Mouse (Mus musculus): ENCODE data around the gene Cyfip2. TPM values are rescaled to one million over a fixed set of nuclear protein-coding genes. Genes with fewer than 3 reads are reported as not detected.

Cyfip2 gene
- total RNA-seq, 2 experiments from 2014 or later, result 510 to 532 TPM

DNA sequence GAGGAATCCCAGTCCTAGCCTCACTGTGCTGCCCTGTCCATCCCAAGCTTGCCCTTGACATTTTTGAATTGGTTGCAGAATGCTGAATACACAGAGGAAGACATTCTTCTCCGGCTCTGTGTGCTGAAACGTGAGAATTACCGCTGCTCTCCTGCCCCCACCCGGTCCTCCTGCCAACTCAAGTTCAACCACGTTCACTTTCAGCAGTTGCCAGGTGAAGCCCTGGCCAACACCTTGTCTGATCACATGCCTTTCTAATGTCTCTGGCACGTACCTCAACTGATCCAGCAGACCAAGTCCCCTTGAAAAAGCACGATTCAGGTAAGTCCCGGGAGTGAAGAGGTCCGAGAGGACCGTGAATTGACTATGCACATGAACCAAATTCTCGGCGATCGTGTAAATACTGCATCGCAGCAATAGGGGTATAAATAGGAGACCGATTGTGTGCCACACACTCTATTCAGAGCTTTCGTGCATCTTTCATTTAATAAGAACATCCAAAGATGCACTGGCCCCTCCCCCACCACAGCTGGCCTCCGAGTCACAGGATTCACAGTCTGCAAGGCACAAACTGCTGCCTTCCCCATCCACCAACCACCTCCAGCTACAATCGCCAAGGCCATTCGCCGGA, 3.4 kb downstream of the Cyfip2 start:
- intact Hi-C loops (cut with DNase I), result no loop called here
- peak; percentile 64 to 73 for DNase-seq (ENCODE audit: low spot score in 2 of 2)

GRCm38 (mm10) chr11:46308271-46308974, 4.2 kb downstream of the Cyfip2 start:
- DNase-seq (ENCODE audit: low spot score in 2 of 2), result no peak
- intact Hi-C loops (cut with DNase I), result no loop called here

DNA sequence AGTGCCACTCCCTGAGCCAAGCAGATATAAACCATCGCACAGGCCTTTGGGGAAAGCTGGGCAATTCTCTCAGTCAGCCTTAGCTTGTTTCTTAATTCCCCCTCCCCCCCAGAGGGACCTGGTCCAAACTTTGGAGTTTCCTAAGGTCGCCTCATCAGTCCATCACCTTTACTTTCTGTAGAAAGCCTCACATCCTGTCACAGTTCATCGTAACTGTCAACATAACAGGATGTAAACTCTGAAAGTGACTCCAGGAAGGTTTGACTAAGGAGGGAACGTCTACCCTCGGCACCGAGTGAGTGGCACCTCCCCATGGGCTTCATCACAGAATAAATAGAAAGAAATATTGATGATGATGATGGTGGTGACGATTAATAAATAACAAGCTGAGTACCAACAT, 4.9 kb downstream of the Cyfip2 start:
- intact Hi-C loops (cut with DNase I), result no loop called here
- no peak for DNase-seq (ENCODE audit: low spot score in 2 of 2)

GRCm38 (mm10) chr11:46306776-46307175, 5.9 kb downstream of the Cyfip2 start:
- DNase-seq (ENCODE audit: low spot score in 2 of 2), result peak in 1 of 2 experiments; percentile 48
- intact Hi-C loops (cut with DNase I), result no loop called here

- intact Hi-C loops (cut with DNase I), result no loop called here
- no peak for DNase-seq (ENCODE audit: low spot score in 2 of 2)
These were observed 6.7 kb downstream of the Cyfip2 start for GRCm38 (mm10) chr11:46305881-46306520.

- DNase-seq (ENCODE audit: low spot score in 2 of 2), result no peak
- intact Hi-C loops (cut with DNase I), result no loop called here
These were observed 7.6 kb downstream of the Cyfip2 start for GRCm38 (mm10) chr11:46304864-46305710.

DNA sequence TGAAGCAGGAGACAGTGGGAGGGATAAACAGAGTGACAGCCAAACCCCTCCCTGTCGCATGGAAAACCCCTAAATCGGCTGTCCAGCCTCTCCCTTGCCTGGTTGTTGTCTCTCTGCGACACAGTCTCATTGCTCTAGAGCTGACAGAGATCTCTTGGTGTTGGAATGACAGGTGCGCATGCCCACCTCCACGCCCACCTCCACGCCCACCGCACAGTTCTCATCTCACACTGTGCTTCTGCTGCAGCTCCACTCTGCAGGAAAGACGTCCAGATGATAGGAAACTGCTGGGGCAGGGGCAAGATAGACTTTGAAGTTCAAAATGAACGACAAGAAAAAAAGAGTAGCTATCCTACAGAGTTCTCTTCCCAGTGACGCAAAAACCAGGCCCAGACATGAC, 8.6 kb downstream of the Cyfip2 start:
- no peak for DNase-seq (ENCODE audit: low spot score in 2 of 2)
- intact Hi-C loops (cut with DNase I), result no loop called here

DNA sequence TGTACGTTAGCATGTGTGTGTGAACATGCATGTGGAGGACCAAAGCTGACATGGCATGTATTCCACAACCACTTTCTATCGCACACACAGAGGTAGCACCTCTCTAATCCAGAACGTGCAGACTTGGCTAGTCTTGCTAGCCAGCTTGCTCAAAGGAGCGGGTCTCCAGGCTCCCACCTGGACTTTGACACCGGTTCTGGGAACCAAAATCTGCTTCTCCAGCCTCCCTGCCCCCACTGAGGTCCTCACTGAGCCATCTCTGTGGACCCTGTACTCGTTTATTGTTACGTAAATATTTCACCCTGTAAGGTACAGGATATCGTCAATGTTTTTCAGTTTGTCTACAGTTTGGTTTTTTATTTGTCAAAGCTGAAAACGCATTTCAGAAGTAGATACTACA, 10.2 kb downstream of the Cyfip2 start:
- DNase-seq (ENCODE audit: low spot score in 2 of 2), result no peak
- intact Hi-C loops (cut with DNase I), result no loop called here

- intact Hi-C loops (cut with DNase I), result loop anchor here (1.0 to 2.0 kb wide), 3 partner anchors 13 to 130 kb away; no protein-coding TSS in a partner anchor
- DNase-seq (ENCODE audit: low spot score in 2 of 2), result peak; percentile 54 to 88
These were observed 10.9 kb downstream of the Cyfip2 start for GRCm38 (mm10) chr11:46301579-46302248.

DNA sequence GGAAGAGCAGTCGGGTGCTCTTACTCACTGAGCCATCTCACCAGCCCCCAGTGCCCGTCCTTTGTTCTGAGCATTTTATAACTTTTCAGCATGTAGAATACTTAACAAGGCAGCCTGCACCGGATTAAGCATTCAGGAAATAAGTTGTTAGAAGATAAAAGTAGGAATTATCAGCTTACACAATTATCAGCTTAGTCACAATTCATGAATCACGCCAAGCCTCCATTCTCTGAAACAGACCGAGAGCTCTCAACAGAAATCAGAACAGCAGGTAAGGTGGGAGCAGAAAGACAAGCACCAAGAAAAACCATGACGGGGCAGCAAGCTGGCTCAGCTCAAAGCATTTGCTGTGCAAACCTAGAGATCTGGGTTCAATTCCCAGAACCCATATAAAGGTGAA, 12.8 kb downstream of the Cyfip2 start:
- intact Hi-C loops (cut with DNase I), result loop anchor here (1.0 to 2.0 kb wide), 3 partner anchors 10 to 17 kb away; no protein-coding TSS in a partner anchor

GRCm38 (mm10) chr11:46298889-46299785, 13.5 kb downstream of the Cyfip2 start:
- intact Hi-C loops (cut with DNase I), result loop anchor here (1.0 kb wide), 1 partner anchor 11 kb away; no protein-coding TSS in a partner anchor

More for the DNA sequence above, 12.8 kb downstream of the Cyfip2 start:
- DNase-seq (ENCODE audit: low spot score in 2 of 2), result peak in 1 of 2 experiments; percentile 72

GRCm38 (mm10) chr11:46294390-46294789, 18.3 kb downstream of the Cyfip2 start:
- DNase-seq (ENCODE audit: low spot score in 2 of 2), result no peak
- intact Hi-C loops (cut with DNase I), result no loop called here

More at GRCm38 (mm10) chr11:46298889-46299785, 13.5 kb downstream of the Cyfip2 start:
- DNase-seq (ENCODE audit: low spot score in 2 of 2), result peak; percentile 39 to 84

GRCm38 (mm10) chr11:46293491-46293890, 19.2 kb downstream of the Cyfip2 start:
- DNase-seq (ENCODE audit: low spot score in 2 of 2), result no peak
- intact Hi-C loops (cut with DNase I), result no loop called here

- no peak for DNase-seq (ENCODE audit: low spot score in 2 of 2)
- intact Hi-C loops (cut with DNase I), result no loop called here
These were observed 21.7 kb downstream of the Cyfip2 start for GRCm38 (mm10) chr11:46290988-46291405.

DNA sequence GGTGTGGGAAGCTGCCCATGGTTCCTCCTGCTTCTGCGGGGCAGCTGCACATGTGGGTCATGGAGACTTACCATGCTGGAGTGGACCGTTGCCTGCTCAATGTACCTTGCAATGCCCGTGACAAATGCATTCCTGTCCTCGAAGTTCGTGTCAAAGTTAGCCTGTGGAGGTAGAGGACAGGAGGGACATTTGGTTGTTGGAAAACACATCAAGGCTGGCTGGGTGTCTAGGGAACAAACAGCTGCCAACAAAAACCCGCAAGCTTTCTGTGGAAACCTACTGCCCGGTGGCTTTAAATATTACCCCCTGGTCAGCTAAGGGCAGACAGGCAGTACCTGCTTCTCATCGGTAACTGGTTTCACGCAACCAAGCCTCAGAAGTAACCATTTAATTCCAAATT, 23.1 kb downstream of the Cyfip2 start:
- intact Hi-C loops (cut with DNase I), result no loop called here
- no peak for DNase-seq (ENCODE audit: low spot score in 2 of 2)

DNA sequence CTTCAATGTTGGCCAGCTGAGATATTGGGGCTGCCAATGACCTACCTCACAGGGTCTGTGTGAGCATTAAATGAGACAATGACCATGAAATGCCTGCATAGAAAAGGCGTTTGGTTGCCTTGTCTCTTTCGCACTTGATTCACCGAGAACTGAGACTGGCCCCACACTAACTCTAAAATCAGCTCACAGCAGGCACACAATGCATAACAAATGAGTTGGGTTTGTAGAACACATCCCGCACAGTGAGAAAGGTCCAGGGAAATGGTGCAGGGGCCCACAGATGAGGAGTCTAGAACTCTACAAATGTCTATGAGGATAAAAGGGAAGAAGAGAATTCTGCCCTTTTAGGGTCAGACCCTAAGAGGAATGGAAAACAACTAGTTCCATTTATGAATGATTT, 23.6 kb downstream of the Cyfip2 start:
- DNase-seq (ENCODE audit: low spot score in 2 of 2), result no peak
- intact Hi-C loops (cut with DNase I), result no loop called here

- intact Hi-C loops (cut with DNase I), result no loop called here
- DNase-seq (ENCODE audit: low spot score in 2 of 2), result no peak
These were observed 24.6 kb downstream of the Cyfip2 start for GRCm38 (mm10) chr11:46288091-46288490.

DNA sequence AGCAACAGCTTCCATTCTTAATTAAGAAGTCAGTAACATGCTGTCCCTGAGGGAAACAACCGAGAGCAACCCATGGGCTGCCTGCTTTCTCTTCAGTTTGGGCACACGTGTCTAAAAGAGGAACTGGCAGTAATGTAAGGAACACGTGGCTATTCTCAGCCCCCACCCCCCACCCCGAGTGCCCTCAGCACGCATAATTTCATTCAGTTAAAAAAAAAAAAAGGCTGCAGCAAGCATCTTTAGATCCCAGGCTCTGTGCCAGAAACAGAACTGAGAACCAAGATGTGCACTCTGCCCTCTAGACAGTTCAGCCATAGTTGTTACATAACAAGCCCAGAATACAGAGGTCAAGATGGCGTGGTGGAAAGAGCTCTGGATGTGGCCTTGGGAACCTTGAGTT, 25.9 kb downstream of the Cyfip2 start:
- intact Hi-C loops (cut with DNase I), result no loop called here
- no peak for DNase-seq (ENCODE audit: low spot score in 2 of 2)
